Mouse (Mus musculus): ENCODE results near the gene Ankdd1a. TPM values are rescaled to one million over a fixed set of nuclear protein-coding genes. Genes with fewer than 3 reads are reported as not detected.

The Ankdd1a gene
- polyA plus RNA-seq, 1 experiment from 2014 or later: not detected

DNA sequence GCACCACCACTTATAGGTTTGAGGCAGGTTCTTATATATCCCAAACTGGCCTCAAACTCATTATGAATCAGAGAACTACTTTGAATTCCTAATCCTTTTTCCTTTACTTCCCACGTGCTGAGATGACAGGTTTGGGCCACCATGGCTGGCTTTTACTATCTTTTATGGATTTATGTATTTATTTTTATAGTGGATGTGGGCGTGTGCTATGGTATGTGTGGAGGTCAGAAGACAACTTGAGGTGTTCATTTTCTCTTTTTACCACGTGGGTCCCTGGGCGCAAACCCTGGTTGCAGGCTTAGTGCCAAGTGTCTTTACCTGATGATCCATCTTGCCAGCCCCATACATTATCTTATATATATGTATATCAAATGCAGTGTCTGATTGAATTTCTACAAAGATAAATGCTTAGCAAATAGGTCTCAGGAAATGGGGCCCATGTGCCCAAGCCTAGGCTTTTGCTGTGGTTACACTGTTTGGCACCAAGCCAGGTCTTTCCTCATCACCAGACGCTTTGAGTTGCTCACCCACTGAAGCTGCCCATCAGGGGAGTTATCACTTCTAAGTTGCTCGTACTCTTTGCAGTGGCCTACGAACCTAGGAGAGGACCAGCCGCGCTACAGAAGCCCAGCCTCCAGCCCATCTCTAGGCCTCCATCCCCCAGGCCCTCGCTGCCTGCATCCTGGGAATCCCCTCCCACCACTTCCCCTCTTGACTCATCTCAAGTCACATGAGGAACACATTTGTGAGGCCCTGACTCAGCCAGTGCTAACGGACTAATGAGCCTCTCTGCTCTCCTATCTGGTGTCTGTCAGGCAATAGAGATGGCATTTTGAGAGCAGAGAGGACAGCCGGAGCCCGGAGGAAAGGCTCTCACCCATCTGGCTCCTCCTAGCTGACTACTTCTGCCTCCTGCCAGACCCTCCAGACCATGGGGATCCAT, 21.4 kb upstream of the Ankdd1a start:
- H3K27ac ChIP-seq: no peak overlapping the region
- no peaks in the 10 kb centered on the region for H3K36me3 ChIP-seq (ENCODE audit: poor library complexity, severe bottlenecking)
- ATAC-seq: no peak
- peaks cover 4% of the 10 kb centered on the region; the same call in 1 of the 2 replicates for H3K4me1 ChIP-seq
- H3K4me3 ChIP-seq: no peak overlapping the region
- no peaks in the 10 kb centered on the region for H3K27me3 ChIP-seq
- H3K9me3 ChIP-seq (replicated peaks): no peaks in the 10 kb centered on the region
- no peak overlapping the region for H3K9ac ChIP-seq
- WGBS: 78% methylated on average over 13 of the region's 13 CpGs
- H3K4me2 ChIP-seq: no peak overlapping the region

DNA sequence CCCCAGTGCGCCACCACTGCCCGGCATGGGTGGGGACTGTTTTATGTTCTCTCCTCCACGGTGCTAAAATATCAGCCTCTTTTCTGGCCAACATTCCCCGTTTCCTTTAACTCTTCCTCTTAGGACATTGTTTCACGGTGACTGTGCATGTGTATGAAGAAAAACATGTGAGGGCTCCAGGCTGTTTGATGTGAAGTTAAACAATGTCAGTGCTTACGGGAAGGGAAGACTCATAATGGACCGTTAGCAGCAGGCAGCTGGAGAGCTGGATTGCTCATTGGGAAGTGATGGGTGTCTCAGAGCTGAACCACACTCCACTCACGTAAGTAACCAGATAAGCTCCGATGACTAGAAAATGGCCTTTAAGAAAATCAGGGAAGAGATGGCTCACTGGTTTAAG, 19.7 kb upstream of the Ankdd1a start:
- Histone ChIP-seq H3K9me3 (replicated peaks) (no peaks in the 10 kb centered on the region), H3K9ac (no peak overlapping the region), H3K27me3 (no peaks in the 10 kb centered on the region), H3K36me3 (ENCODE audit: poor library complexity, severe bottlenecking) (no peaks in the 10 kb centered on the region), H3K4me3 (no peak overlapping the region), H3K4me1 (peaks cover 4% of the 10 kb centered on the region; the same call in 1 of the 2 replicates), H3K27ac (no peak overlapping the region), H3K4me2 (no peak overlapping the region)
- 86% methylated on average over 9 of the region's 9 CpGs for WGBS
- ATAC-seq: no peak

DNA sequence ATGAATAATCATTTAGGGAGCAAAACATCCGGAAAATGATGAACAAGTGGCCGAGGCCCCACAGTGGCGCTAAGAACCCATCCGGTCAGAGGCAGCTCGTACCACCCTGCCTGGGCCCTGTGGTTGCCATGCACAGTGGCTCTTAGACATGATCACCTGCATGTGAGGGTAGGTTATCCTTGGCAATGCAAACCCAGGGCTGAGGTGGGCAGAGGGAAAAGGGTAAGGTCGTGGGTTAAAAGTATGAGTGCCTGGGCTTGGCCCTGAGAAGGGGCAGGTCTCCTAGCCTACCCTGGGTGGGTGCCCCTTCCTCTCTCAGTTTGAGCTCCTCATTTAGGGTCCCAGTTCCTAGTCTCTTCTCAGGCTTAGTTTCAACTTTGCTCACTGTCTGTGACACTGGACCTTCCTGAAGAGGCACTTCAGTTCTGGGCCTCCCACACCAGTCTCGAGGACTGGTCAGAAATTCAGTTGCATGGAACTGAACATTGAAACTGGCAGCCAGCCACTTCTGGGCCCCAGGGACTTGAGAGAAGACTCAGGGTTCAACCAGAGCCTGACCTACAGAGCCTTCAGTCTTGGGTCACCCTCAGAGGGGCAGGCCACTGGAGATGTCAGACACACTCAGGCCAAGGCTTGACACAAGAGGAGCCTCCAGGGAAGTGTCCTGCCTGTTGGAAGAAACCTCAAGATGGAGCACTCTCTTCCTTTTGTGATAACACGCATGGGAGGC, 18.1 kb upstream of the Ankdd1a start:
- H3K27me3 ChIP-seq: no peaks in the 10 kb centered on the region
- H3K9me3 ChIP-seq (replicated peaks): no peaks in the 10 kb centered on the region
- H3K4me3 ChIP-seq: no peak overlapping the region
- 94% methylated on average over 8 of the region's 8 CpGs for WGBS
- H3K27ac ChIP-seq: no peak overlapping the region
- H3K36me3 ChIP-seq (ENCODE audit: poor library complexity, severe bottlenecking): no peaks in the 10 kb centered on the region
- H3K4me1 ChIP-seq: peaks cover 4% of the 10 kb centered on the region; the same call in 1 of the 2 replicates
- H3K4me2 ChIP-seq: no peak overlapping the region
- H3K9ac ChIP-seq: no peak overlapping the region
- no peak for ATAC-seq

DNA sequence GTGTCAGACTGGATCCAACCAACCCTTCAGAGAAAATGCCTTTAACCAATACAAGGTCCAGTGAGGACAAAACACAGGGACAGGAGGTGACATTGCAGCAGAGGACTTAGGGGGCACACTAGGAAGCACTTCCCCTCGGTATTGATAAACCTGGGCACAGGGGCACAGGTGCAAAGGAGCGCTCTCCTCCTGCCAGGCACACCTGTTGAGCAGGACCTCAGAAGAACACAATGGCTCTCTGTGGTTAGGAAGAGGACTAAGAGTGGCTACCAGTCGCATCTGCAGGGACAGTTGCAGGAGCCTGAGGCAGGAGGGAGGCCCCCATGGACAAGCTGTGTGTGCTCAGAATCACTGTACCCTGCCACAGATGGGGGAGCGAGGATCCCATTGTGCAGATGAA, 16.5 kb upstream of the Ankdd1a start:
- Histone ChIP-seq H3K9me3 (replicated peaks) (no peaks in the 10 kb centered on the region), H3K4me3 (no peak overlapping the region), H3K4me1 (peaks cover under 1% of the 10 kb centered on the region; the same call in 1 of the 2 replicates), H3K36me3 (ENCODE audit: poor library complexity, severe bottlenecking) (no peaks in the 10 kb centered on the region), H3K27ac (no peak overlapping the region), H3K4me2 (no peak overlapping the region), H3K27me3 (no peaks in the 10 kb centered on the region), H3K9ac (no peak overlapping the region)
- 83% methylated on average over 4 of the region's 4 CpGs for WGBS
- ATAC-seq: no peak

DNA sequence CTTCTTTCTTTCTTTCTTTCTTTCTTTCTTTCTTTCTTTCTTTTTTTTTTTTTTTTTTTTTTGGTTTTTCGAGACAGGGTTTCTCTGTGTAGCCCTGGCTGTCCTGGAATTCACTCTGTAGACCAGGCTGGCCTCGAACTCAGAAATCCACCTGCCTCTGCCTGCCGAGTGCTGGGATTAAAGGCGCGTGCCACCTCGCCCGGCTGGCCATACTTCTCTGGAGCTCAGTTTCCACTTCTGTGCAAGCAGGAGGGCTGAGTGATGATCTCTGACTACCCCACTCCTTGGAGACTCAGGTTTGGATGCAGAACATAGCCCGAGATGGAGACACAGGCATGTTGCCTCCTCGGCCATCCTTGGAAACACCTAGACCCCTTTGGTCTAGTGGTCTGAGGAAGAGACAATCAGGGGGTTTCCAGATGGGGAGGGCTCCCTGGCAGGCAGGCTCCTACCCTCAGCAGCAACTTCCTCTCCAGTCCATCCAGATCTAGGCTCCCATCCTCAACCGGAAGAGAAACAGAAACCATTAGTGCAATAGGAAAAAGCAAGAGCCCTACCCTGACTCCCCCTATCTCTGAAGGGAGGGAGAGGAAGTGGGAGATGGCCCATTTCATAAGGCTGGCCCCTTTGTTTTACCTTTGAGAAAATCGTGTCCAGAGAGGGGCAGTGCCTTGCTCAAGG, 15.9 kb upstream of the Ankdd1a start:
- 85% methylated on average over 10 of the region's 11 CpGs for WGBS
- no peak overlapping the region for H3K4me2 ChIP-seq
- no peaks in the 10 kb centered on the region for H3K4me1 ChIP-seq
- no peaks in the 10 kb centered on the region for H3K27me3 ChIP-seq
- no peak overlapping the region for H3K27ac ChIP-seq
- H3K9me3 ChIP-seq (replicated peaks): no peaks in the 10 kb centered on the region
- no peaks in the 10 kb centered on the region for H3K36me3 ChIP-seq (ENCODE audit: poor library complexity, severe bottlenecking)
- no peak overlapping the region for H3K9ac ChIP-seq
- no peak overlapping the region for H3K4me3 ChIP-seq
- ATAC-seq: no peak

DNA sequence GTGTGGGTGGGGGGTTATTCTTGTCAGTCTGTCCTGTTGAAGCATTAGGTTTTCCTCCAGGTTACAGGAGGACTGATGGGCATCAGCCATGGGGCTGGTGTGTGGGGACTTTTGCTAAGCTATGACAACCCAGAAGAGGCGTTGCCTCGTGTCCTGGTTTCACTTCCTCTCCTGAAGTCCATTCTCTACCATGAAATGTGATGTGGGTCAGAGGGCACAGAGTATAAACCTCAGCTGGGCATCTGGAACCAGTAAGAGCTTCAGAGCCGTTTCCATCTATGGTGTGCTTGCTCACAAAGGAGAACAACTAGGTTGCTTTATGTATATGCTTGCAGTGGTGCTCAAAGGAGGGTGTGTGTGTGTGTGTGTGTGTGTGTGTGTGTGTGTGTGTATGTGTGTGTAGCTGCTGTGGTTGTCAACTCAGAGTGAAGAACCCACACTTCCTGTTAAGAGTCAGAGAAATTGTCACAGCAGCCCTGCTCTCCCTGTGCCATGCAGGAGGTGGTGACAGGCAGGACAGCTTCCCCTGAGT, 15.3 kb upstream of the Ankdd1a start:
- no peak overlapping the region for H3K9ac ChIP-seq
- H3K36me3 ChIP-seq (ENCODE audit: poor library complexity, severe bottlenecking): no peaks in the 10 kb centered on the region
- no peak overlapping the region for H3K27ac ChIP-seq
- H3K4me1 ChIP-seq: no peaks in the 10 kb centered on the region
- WGBS: 82% methylated on average over 3 of the region's 3 CpGs
- no peak overlapping the region for H3K4me3 ChIP-seq
- H3K9me3 ChIP-seq (replicated peaks): no peaks in the 10 kb centered on the region
- no peak for ATAC-seq
- H3K27me3 ChIP-seq: no peaks in the 10 kb centered on the region
- H3K4me2 ChIP-seq: no peak overlapping the region

DNA sequence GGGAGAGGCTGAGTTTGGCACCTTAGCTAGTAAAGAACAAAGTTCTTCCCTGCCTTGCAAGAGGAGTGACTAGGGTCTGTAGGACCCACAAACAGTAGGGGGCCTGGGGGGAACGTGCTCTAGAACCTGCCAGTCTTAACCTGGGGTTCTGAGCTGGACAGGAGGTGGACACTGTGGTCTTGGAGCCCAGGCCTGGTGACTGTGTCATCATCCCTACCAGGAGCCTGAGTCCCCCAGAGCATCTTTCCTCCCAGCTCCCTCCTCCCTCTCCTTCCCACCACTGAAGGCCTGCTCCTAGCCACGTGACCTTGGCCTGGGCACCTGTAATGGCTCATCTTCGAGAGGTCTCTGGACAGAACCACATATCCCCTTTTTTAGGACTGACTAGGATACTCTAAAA, 14.1 kb upstream of the Ankdd1a start:
- no peak overlapping the region for H3K27ac ChIP-seq
- no peak overlapping the region for H3K9ac ChIP-seq
- H3K9me3 ChIP-seq (replicated peaks): no peaks in the 10 kb centered on the region
- H3K4me1 ChIP-seq: no peaks in the 10 kb centered on the region
- H3K4me3 ChIP-seq: no peak overlapping the region
- H3K36me3 ChIP-seq (ENCODE audit: poor library complexity, severe bottlenecking): no peaks in the 10 kb centered on the region
- 82% methylated on average over 3 of the region's 3 CpGs for WGBS
- no peak overlapping the region for H3K4me2 ChIP-seq
- no peaks in the 10 kb centered on the region for H3K27me3 ChIP-seq
- no peak for ATAC-seq

DNA sequence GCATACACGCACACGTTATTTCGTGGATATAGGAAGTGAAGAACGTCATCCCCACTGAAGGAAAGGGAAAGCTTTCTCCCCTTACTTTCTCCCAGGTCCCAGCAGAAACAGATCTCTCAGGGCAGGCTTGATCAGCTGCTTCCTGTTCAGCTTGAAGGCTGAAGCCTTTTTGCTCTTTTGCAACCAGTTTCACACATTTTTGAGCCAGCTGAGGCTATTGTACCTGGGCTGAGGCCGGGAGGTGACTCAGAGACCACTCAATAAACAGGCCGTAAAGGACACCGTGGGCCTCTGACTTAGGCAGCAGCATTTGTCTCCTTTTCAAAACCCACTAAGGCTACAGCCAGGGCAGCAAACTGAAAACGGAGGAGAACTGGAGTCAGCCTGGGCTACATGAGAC, 13.0 kb upstream of the Ankdd1a start:
- Histone ChIP-seq H3K27me3 (no peaks in the 10 kb centered on the region), H3K27ac (no peak overlapping the region), H3K9ac (no peak overlapping the region), H3K36me3 (ENCODE audit: poor library complexity, severe bottlenecking) (no peaks in the 10 kb centered on the region), H3K4me1 (no peaks in the 10 kb centered on the region), H3K4me2 (no peak overlapping the region), H3K9me3 (replicated peaks) (no peaks in the 10 kb centered on the region), H3K4me3 (no peak overlapping the region)
- ATAC-seq: no peak
- 86% methylated on average over 8 of the region's 8 CpGs for whole genome bisulfite sequencing

DNA sequence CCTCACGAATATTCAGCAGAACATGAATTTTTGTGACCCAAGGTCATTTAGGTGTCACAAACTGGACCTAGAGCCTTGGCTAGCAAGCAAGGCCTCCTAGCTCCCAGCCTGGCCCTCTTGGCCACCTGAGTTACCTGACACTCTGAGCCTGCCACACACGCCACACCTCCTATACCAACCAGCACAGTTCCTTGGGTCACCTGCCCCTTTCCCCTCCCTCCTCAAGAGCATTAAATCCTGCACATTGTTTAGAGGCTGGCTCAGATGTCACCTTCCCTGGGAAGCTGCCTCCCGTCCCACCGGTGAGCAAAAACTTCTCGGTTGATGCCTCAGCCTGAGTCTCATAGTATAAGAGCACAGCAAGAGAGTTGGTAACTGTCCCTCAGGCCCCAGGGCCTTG, 11.3 kb upstream of the Ankdd1a start:
- H3K9ac ChIP-seq: no peak overlapping the region
- no peak for ATAC-seq
- no peak overlapping the region for H3K27ac ChIP-seq
- H3K9me3 ChIP-seq (replicated peaks): no peaks in the 10 kb centered on the region
- H3K4me1 ChIP-seq: no peaks in the 10 kb centered on the region
- 85% methylated on average over 5 of the region's 5 CpGs for WGBS
- no peaks in the 10 kb centered on the region for H3K27me3 ChIP-seq
- no peak overlapping the region for H3K4me2 ChIP-seq
- no peak overlapping the region for H3K4me3 ChIP-seq
- H3K36me3 ChIP-seq (ENCODE audit: poor library complexity, severe bottlenecking): no peaks in the 10 kb centered on the region

DNA sequence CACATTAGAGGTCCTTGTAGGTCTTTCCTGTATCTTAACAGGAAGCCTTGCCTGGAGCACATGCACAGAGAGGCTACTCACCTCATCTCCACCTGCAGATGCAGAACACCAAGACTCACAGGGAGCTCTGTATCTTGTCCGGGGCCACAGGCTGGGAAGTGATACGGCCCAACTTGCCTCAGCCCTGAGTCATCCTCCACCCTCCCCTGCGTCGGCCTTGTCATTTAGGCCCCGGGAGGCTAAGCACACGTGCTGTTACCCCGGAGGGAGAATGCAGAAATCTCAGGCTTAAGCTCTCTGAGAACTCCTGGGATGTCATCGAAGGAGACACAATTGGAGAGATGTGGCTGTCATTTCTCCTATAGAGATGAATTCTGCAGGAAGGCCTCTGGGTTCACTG, 9.7 kb upstream of the Ankdd1a start:
- WGBS: 58% methylated on average over 8 of the region's 8 CpGs
- Histone ChIP-seq H3K4me2 (no peak overlapping the region), H3K9ac (no peak overlapping the region), H3K27me3 (no peaks in the 10 kb centered on the region), H3K4me1 (no peaks in the 10 kb centered on the region), H3K36me3 (ENCODE audit: poor library complexity, severe bottlenecking) (no peaks in the 10 kb centered on the region), H3K4me3 (no peak overlapping the region), H3K27ac (no peak overlapping the region), H3K9me3 (replicated peaks) (no peaks in the 10 kb centered on the region)
- ATAC-seq: no peak

DNA sequence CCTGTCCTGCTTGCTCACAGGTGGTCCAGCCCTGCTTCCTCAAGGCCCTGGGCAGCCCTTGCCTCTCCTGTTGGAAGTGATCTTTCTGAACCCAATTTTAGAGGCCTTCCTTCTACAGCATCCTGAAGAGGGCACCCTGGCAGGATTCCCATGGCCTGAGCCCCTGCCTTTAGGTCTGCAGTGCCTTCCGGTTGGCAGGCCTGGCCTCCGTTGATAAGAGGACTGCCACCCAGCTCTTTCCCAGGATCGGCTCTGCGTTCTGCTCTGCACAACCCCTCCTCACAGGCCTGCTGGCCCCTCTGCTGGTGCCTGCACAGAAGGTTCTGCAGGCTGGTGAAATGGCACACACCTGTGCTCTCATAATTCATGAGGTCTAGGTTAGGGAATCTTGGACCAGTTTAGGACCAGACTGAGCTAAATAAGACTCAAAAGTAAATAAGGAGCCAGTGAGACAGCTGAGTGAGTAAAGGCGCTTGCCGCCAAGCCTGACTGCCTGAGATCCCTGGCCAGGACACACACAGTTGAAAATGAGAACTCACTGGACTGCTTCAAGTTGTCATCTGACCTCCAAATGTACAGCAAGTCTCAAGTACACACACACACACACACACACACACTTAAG, 8.5 kb upstream of the Ankdd1a start:
- Histone ChIP-seq H3K9ac (no peak overlapping the region), H3K27ac (no peak overlapping the region), H3K9me3 (replicated peaks) (no peaks in the 10 kb centered on the region), H3K36me3 (ENCODE audit: poor library complexity, severe bottlenecking) (no peaks in the 10 kb centered on the region), H3K4me3 (no peak overlapping the region), H3K4me1 (no peaks in the 10 kb centered on the region), H3K27me3 (no peaks in the 10 kb centered on the region), H3K4me2 (no peak overlapping the region)
- WGBS: 87% methylated on average over 6 of the region's 6 CpGs
- ATAC-seq: no peak

All from forebrain, embryonic 13.5 days (tissue).